Mouse (Mus musculus) cerebellum, postnatal 25 days (tissue): ENCODE measurements around the gene Cxcl12.
A peak's percentile ranks its signal among the peaks of the same experiment; 100 is the strongest.

ENCODE experiments used
- DNase-seq, 2 experiments: peaks; one replicate each; pipeline ENCODE4 v3.0.0; 2021; ENCODE audit warnings: mixed read lengths in 2 of 2

Cxcl12 gene

DNA sequence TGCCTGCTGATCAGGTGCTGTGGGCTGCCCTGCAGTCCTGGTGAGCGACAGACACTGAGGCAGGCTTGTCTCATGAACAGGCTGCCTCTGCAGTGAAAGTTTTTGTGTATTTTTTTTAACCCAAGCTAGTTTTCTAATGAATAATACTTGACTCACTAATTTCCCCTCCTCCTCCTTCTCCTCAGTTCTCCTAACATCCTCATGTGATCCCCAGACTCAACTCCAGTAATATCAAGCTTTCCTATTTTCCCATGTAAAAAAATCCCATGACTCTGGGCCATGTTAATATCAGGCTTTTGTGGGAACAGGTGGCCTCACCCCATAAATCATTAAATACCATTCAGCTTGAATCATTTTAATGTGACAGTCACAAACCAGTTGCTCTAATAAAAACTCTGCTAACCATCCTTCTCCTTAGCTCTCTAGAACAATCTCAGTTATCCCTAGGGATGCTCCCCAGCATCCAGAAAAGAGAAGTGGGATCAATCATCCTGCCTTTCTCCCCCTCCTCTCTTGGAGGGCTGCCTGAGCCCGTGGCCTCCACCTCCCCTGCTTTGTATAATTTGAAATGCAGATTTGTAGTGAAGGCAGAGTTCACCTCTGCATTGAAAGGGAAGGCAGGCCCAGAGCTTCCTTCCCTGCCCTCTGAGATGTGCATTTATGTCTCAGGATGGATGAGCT is 6.9 kb downstream of the Cxcl12 start:
- DNase-seq: no peak

- DNase-seq: no peak
Observed at GRCm38 (mm10) chr6:117176406-117176805, 8.1 kb downstream of the Cxcl12 start.

- DNase-seq: no peak
Observed at GRCm38 (mm10) chr6:117180303-117180702, 12.0 kb downstream of the Cxcl12 start.

DNA sequence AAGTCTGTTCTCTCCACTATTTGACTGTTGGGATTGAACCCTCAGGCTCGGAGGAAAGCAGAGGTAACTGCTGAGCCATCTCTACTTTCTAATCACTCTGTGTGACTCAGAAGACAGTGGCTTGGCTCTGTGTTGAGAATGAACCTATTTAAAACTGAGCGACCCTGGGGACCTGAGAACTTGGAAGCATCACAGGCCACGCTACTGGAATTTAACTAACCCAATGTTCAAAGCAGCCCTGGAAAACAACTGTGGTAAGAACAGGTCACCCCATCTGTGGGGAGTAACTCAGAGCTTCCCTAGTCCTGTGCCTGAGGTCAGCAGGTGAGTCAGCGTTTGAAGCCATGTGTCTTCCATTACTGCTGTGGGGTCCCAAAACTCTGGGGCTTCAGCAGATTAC is 17.0 kb downstream of the Cxcl12 start:
- DNase-seq: no peak

GRCm38 (mm10) chr6:117190453-117190852 is 22.1 kb downstream of the Cxcl12 start:
- no peak for DNase-seq

DNA sequence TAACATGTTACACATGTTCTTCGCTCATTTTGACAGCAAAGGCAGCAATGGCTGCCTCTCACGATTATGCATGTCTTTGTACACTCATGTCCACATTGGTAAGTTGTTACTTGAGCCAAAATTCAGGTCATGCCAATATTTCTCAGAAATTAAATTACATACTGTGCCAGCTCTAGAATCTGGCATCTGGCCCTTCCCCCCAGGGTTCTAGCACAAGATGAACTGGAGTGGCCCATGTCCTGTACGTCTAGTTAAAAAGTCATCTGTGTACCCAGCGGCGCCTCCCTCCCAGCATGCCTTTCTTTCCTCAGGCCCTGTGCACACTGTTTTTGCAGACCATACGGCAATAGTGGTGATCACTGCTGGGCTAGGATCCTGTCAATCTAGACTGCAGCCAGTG is 23.4 kb downstream of the Cxcl12 start:
- no peak for DNase-seq

- no peak for DNase-seq
Observed at GRCm38 (mm10) chr6:117192678-117193077, 24.3 kb downstream of the Cxcl12 start.

DNA sequence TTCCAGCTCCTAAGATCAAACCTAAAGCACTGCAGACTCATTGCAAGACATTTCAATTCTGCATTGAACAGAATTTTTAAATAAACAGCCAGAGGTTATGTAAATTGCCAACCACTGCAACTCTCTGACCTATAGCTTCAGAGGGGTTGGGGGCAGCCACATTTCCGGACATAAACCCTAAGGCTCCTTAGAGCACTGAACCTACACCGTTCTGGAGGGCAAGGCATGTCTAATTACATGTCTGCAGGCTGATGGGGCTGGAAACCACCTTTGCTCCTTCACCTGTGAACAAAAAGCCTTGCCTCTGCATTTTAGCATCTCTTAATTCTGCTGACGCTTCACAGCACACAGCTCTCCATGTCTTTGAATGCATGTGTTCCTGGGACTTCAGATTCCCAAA is 26.9 kb downstream of the Cxcl12 start:
- no peak for DNase-seq

- no peak for DNase-seq
Observed at GRCm38 (mm10) chr6:117198871-117199270, 30.5 kb downstream of the Cxcl12 start.

DNA sequence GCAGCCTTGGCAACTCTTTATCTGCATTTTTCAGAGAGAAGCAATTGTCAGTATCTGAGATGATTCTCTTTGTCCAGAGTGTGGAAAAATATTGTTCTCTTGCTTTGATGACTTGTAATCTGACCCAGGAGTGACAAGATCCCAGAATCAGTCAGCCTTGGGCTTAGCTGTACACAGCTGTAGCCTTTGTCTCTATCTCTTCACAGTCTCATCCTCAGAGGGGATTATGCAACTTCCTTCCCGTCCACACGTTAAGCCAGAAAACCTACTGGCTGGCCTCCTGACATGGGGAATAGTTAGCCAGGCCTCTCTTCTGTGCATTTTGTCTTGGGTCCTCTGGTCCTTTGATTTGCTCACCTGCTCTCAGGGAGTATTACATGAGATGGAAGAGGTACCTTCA is 31.4 kb downstream of the Cxcl12 start:
- DNase-seq: no peak

DNA sequence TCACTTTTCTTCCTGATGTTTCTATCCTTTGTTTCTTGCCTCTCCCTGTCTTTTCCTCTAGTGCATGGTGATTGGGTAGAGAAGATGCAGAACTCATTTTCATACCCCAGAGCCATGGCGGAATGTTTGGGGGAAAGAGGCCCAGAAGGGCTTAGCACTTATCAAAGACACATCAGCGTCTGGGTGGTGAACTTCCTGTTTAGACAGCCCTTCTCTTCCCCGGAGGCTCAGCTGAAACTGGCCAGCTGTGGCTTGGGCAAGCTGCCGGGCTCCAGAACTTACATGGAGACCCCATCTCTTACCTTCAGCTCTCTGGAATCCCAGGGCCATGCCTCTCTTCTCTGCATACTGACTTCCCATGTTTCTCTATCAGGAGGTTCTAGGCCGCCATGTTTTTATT is 32.6 kb downstream of the Cxcl12 start:
- DNase-seq: no peak

- DNase-seq: no peak
Observed at GRCm38 (mm10) chr6:117201396-117201795, 33.1 kb downstream of the Cxcl12 start.

GRCm38 (mm10) chr6:117201859-117202258 is 33.5 kb downstream of the Cxcl12 start:
- DNase-seq: no peak

GRCm38 (mm10) chr6:117202856-117203400 is 34.6 kb downstream of the Cxcl12 start:
- DNase-seq: no peak

GRCm38 (mm10) chr6:117204112-117204511 is 35.8 kb downstream of the Cxcl12 start:
- no peak for DNase-seq

DNA sequence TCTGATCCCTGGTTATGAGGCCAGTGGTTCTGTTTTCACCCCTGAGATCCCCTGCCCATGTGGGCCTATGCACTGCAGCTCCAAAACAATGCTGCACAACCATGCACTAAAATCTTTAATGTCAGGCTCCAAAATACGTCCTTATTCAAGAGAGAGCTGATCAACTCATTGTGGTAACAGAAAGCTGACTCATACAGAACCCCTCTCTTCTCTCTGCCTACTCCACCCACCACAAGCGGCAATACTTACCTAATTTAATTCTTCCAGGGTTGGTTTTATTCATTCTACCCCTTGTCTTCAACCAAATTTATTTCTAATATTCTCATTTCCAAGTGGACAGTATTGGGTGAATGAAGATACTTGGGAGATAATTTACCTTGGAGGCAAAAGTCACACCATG is 38.5 kb downstream of the Cxcl12 start:
- no peak for DNase-seq

- DNase-seq: no peak
Observed at GRCm38 (mm10) chr6:117207289-117207688, 39.0 kb downstream of the Cxcl12 start.

DNA sequence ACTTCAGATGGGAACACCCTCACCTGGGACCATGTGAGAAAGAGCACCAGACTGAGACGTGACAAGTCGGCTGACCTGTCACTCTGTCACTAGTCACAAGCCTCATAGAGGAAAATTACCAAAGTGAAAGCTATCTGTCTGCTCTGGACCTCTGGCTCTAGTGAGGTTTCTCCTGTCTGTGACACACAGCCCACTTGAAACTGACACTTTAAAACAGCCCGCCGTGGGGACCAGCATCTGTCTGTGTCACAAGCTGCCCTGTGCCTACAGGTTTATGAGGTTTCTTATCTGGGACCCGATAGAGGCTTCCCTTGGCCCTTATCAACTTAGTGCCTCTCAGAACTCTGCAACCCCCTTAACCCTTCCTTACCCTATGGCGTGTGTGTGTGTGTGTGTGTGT is 41.8 kb downstream of the Cxcl12 start:
- no peak for DNase-seq

DNA sequence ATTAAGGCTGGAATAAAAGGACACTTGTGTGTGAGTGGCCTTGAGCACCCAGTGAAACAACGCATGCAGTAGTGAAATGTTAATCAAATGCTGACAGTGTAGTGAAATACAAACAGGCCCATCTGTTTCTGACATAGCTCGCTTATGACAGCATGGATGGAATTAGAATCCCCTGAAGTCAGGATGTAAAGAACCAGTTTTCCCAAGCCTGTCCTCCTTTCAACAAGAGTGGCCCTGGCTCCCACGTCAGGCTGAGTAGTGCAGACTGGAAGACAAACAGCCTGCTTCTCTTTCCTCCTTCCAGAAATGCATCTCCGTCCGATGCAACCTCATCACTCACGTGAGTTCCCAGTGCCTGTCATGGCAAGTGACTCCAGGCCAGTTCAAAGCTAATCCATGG is 42.2 kb downstream of the Cxcl12 start:
- no peak for DNase-seq

- DNase-seq: no peak
Observed at GRCm38 (mm10) chr6:117214506-117214905, 46.2 kb downstream of the Cxcl12 start.

DNA sequence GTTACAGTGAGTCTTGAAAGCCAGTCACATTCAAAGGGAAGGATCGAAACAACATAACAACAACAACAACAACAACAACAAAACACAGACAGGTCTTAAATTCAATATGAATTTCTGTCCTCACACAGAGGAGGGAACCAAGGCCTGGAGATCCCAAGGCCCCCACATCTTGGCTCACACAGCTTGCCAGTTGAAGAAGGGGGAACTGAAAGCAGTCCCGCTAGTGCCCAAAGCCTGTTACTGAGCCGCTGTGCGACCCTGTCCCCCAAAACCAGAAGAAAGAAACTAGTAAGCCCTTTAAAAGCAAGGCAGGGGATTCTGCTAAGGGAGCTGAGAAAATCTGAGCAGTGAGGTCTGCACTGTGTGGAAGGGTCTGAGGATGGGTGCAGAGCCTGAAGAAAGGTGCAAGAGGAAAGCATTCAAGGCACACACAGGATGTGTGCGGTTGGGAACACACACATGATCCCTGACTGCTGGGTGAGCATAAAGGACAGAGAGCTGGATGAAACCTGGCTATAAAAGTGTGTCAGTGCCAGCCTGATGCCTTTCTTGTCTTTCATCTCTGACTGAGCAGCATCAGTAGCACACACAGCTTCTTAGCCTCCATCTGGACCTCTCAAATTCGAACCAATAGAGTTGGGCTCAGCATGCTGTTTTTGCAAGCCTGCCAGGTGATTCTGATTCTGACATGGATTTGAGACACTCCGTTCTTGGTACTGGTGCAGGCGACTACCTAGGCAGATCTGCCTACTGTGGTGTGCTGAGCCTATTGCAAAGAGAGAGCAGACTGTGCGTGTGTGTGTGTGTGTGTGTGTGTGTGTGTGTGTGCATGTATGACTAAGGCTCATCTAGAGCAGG is 50.3 kb downstream of the Cxcl12 start:
- peak; percentile 46 to 61 for DNase-seq

DNA sequence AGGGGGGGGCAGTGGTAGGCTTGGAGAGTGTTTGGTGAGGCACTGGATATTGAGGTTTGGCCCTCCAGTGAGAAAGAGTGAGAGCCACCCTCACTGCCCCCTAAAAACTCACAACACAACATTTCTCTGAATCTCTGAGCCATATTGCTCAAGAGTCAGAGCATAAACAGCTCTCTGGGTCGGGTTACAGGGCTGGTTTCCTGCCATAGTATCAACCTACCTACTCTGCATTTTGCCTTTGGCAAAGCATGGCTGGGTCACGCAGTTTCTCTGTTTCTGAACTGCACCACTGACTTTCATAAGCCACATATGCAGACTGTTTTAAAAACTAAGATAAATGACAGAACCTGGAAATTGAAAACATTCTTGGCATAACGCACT is 51.0 kb downstream of the Cxcl12 start:
- DNase-seq: no peak

DNA sequence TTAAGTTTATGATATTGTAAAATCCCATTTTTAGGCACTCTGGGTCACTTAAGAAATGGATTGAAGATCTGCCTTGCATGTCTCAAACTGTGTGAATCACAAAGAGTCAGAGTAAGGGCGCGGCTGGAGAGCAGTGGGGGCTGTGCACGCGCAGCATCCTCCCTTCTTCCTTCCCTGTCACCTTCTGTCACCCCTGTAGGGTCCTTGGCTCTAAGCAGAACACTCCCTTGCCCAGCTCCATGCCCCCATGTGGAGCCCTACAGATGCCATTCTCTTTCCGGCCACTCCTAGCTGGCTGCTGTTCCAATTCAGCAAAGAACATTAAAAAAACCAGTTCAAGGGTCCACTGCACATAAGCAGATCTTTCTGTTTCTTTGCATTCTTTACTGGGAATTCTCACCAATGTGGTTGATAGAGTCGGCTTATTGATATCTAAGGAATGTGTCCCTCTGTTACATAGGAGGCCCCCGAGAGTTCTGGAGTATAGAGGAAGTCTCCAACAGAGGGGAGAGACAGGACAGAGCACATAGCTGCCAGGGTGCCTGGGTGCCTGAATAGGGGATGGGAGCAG is 51.7 kb downstream of the Cxcl12 start:
- peak; percentile 34 to 60 for DNase-seq

DNA sequence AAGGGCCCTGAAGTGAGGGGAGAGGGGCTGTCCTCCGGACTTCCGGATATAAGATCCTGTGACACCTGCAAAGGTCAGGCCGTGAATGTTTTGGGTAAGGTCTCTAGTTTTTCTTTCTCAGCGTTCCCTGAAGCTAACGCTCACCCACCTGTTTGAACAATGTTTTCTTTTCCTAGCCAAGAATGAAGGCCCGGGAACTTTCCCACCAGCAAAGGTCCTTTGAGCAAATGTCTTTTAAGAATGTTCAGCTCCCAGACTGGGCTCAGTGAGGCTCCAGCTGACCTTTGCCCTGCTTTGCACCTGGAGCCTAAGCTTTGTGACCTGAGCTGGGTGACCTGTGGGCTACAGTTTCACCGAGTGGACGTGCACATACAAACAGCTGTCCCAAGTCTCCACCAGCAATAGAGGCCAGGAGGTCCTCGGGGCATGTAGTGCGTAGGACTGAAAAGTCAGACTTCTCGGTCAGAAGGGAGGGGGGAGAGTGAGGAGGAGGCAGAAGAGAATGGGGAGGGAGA is 52.6 kb downstream of the Cxcl12 start:
- DNase-seq: no peak
